Mouse (Mus musculus) heart, embryonic 13.5 days (tissue): ENCODE results near the gene Phka2. TPM values are rescaled to one million over a fixed set of nuclear protein-coding genes. Genes with fewer than 3 reads are reported as not detected.

ENCODE experiments used
- ATAC-seq: fragments of 200-750 bp; cut with Nextera tagmentation; 2 replicates; pipeline ENCODE4 v1.8.0; 2017; ENCODE audit warnings: moderate TSS enrichment; ENCODE audit not compliant: insufficient number of reproducible peaks, low FRiP score, low TSS enrichment; ENCODE audit errors: extremely low read depth
- H3K27ac ChIP-seq: fragments of 300-500 bp; sonication (generic); replicated peaks from 2 replicates; pipeline ENCODE4 v1.5.1; 2015; ENCODE audit warnings: moderate library complexity, mild to moderate bottlenecking, inconsistent platforms
- H3K27me3 ChIP-seq: fragments of 300-500 bp; sonication (generic); replicated peaks from 2 replicates; pipeline ENCODE4 v1.6.1; 2015; ENCODE audit warnings: mild to moderate bottlenecking, inconsistent platforms
- H3K36me3 ChIP-seq: fragments of 300-500 bp; sonication (generic); 2 replicates; pipeline ENCODE4 v1.6.1; 2015; ENCODE audit warnings: mild to moderate bottlenecking, inconsistent platforms
- H3K4me1 ChIP-seq: fragments of 300-500 bp; sonication (generic); 2 replicates; pipeline ENCODE4 v1.6.1; 2015; ENCODE audit warnings: inconsistent platforms
- H3K4me2 ChIP-seq: fragments of 300-500 bp; sonication (generic); 2 replicates; pipeline ENCODE4 v1.6.1; 2015; ENCODE audit warnings: inconsistent platforms, mild to moderate bottlenecking, moderate library complexity
- H3K4me3 ChIP-seq: fragments of 300-500 bp; sonication (generic); 2 replicates; pipeline ENCODE4 v1.5.1; 2015; ENCODE audit warnings: moderate library complexity, mild to moderate bottlenecking, inconsistent platforms
- H3K9ac ChIP-seq: fragments of 300-500 bp; sonication (generic); 2 replicates; pipeline ENCODE4 v1.6.1; 2015; ENCODE audit warnings: inconsistent platforms, mild to moderate bottlenecking, moderate library complexity
- H3K9me3 ChIP-seq: fragments of 300-500 bp; sonication (generic); 2 replicates; pipeline ENCODE4 v1.6.1; 2016; ENCODE audit warnings: inconsistent platforms
- WGBS: fragments of 180-500 bp; shearing (Covaris S2); methylation state at CpG from one replicate; pipeline ENCODE4 v1.1.7; 2015; ENCODE audit warnings: mixed read lengths; 5-methylcytosine and 5-hydroxymethylcytosine counted together
- polyA plus RNA-seq: library from polyadenylated mRNA; unstranded; fragments of >200 nt; fragmentation: Nextera tagmentation; extraction: Ambion mirVana; gene quantifications from 2 replicates; pipeline ENCODE4 v1.2.1, GENCODE M21; 2015

The Phka2 gene
- polyA plus RNA-seq: 19.0 and 20.9 TPM in 2 replicates

DNA sequence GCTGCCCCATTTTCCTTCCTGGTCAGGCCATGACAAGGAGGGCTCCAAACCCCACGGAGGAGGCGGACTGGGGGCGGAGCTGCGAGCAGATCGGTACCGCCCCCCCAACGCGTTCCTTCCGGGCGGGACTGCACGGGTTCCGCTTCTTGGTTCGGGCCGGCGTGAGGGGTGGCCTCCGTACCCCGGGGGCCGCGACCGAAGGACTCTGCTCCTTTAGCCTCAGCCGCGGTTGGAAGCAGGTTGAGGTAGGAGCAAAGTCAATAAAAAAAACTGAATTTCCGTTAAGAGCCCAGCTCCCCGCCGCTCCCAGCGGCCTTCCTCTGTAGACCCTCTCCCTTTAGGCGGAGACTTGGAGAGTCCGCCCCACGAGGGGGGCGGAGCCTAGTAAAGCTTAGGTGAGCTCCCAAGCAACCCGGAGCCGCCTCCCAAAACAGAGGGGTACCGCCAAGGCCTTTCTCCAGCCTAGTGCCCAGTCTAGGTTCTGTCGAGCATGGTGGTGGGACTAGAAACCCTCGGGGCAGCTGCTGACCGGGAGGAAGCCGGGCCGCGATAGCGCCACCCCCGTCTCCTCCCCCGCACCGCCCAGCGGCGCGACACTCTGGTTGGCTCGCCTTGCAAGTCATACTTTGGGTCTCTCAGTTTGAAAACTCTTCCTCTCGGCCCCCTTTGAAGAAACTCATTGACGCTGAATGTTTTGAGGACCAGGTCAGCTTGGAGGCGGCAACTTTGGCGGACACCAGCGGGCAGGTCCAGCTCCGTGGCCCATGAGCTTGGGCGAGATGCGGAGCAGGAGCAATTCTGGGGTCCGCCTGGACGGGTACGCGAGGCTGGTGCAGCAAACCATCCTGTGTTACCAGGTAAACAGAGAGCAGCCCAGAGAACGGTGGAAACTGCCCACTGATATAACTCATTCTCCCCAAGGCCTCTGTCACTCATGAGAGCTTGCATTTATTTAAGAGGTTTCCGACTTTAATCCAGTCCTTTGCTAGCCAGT is at the start of gene Phka2:
Phka2 (plus strand) TSS at position 119 of the 994 bp plus-strand sequence.
- H3K4me2 ChIP-seq: peak within 1 kb of the TSS; percentile 73
- no peaks in the 10 kb centered on the region for H3K36me3 ChIP-seq
- H3K9me3 ChIP-seq: no peaks in the 10 kb centered on the region
- H3K9ac ChIP-seq: peak within 1 kb of the TSS; percentile 81
- H3K27ac ChIP-seq: peak within 1 kb of the TSS; percentile 90
- H3K4me1 ChIP-seq: peaks cover 4% of the 10 kb centered on the region
- H3K27me3 ChIP-seq: 0 out of 2 replicates have a peak, but pooled peaks cover 2% of the 10 kb centered on the region
- ATAC-seq: peak; percentile 92
- H3K4me3 ChIP-seq: peak within 1 kb of the TSS; percentile 68
- WGBS: 8% methylated on average over 60 of the region's 61 CpGs

DNA sequence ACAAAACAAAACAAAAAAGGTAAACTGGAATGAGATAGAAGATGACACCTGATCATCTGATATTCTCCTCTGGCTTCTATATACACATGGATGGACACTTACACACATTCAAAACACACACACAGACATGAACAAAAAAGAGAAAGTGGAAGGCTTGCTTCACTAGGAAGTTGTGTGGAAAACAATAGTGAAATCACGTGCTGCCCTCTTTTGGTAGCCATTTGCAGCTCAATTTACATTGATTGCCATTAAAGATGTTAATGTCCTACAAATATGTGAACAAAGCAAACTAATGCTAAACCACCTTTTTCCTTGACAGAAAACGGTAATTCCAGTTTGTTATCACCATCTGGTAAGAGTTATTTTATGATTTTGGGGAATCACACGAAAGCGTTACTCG is 46.3 kb upstream of the Phka2 start:
- Histone ChIP-seq H3K9me3 (no peaks in the 10 kb centered on the region), H3K4me3 (no peak overlapping the region), H3K9ac (no peak overlapping the region), H3K27me3 (no peaks in the 10 kb centered on the region), H3K4me2 (no peak overlapping the region), H3K36me3 (no peaks in the 10 kb centered on the region), H3K27ac (no peak overlapping the region), H3K4me1 (no peaks in the 10 kb centered on the region)
- ATAC-seq: no peak
- WGBS: 69% methylated on average over 5 of the region's 5 CpGs

GRCm38 (mm10) chrX:160471257-160471786 is 30.6 kb upstream of the Phka2 start:
- no peak overlapping the region for H3K4me2 ChIP-seq
- H3K9me3 ChIP-seq: no peaks in the 10 kb centered on the region
- H3K9ac ChIP-seq: no peak overlapping the region
- 0 out of 2 replicates have a peak, but pooled peaks cover 4% of the 10 kb centered on the region for H3K27me3 ChIP-seq
- no peak for ATAC-seq
- no peak overlapping the region for H3K4me3 ChIP-seq
- WGBS: 63% methylated on average over 3 of the region's 3 CpGs
- H3K4me1 ChIP-seq: no peaks in the 10 kb centered on the region
- H3K27ac ChIP-seq: no peak overlapping the region
- H3K36me3 ChIP-seq: no peaks in the 10 kb centered on the region

DNA sequence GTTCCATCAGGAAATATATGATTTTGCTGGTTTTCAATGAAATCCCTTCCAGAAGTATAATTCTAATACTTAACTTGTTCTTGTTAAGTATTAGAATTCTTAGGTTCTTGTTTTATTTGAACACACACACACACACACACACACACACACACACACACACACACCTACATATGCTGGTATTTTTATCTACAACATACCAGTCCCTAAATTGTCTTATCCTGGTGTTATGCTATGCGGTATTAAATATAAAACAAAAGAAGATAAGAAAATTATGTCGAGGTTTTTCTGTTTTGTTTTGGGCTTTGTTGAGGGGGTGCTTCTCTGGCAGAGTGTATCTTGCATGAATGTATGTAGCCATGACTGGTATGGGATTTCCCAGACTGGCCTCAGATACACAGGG is 12.2 kb upstream of the Phka2 start:
- ATAC-seq: no peak
- Histone ChIP-seq H3K36me3 (no peaks in the 10 kb centered on the region), H3K4me3 (no peak overlapping the region), H3K4me1 (no peaks in the 10 kb centered on the region), H3K9ac (no peak overlapping the region), H3K27me3 (peaks cover 3% of the 10 kb centered on the region; the same call in 1 of the 2 replicates), H3K4me2 (no peak overlapping the region), H3K27ac (no peak overlapping the region), H3K9me3 (no peaks in the 10 kb centered on the region)
- 67% methylated on average over 2 of the region's 2 CpGs for WGBS

DNA sequence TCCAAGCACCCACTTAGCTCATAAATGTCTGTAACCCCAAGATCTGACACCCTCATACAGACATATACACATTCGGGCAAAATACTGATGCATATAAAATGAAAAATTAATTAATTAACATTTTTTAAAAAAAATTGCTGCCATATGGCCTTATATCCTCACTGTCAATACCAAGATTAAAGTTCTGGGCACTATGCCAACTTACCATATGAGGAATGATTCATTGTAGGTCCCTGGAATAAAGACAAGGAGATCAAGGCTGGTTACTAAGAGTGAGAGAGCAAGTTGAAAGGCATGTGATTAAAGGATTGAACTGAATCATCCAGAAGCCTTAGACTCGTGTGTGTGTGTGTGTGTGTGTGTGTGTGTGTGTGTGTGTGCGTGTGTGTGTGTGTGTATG is 7.6 kb upstream of the Phka2 start:
- Histone ChIP-seq H3K4me2 (no peak overlapping the region), H3K4me3 (no peak overlapping the region), H3K9ac (no peak overlapping the region), H3K27ac (no peak overlapping the region), H3K4me1 (no peaks in the 10 kb centered on the region), H3K27me3 (0 out of 2 replicates have a peak, but pooled peaks cover 2% of the 10 kb centered on the region), H3K9me3 (no peaks in the 10 kb centered on the region), H3K36me3 (no peaks in the 10 kb centered on the region)
- 31% methylated on average over 2 of the region's 3 CpGs for WGBS
- ATAC-seq: no peak

DNA sequence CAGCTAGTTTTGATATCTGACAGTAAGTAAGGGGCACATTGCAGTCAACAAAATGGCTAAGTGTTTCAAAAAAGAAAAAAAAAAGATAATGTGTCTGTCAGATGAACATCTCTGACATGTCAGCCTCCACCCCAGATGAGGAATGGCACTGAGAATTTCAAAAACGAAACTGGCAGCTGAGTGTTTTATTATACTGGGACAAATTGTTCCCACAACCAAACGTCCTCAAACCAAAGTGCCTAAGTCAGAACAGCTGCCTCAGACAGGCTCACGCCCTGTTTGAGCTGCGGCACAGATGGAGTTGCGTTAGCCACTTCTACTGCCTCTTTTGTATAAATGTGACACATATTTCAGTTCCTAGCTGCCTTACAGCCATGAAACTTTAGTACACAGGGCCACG is 7.0 kb upstream of the Phka2 start:
- no peak overlapping the region for H3K4me3 ChIP-seq
- H3K4me2 ChIP-seq: no peak overlapping the region
- H3K36me3 ChIP-seq: no peaks in the 10 kb centered on the region
- H3K27me3 ChIP-seq: 0 out of 2 replicates have a peak, but pooled peaks cover 2% of the 10 kb centered on the region
- H3K4me1 ChIP-seq: no peaks in the 10 kb centered on the region
- no peak overlapping the region for H3K27ac ChIP-seq
- no peak overlapping the region for H3K9ac ChIP-seq
- ATAC-seq: no peak
- WGBS: 76% methylated on average over 6 of the region's 6 CpGs
- H3K9me3 ChIP-seq: no peaks in the 10 kb centered on the region

- Histone ChIP-seq H3K27me3 (0 out of 2 replicates have a peak, but pooled peaks cover 2% of the 10 kb centered on the region), H3K4me2 (no peak overlapping the region), H3K9ac (no peak overlapping the region), H3K4me3 (no peak overlapping the region), H3K4me1 (no peaks in the 10 kb centered on the region; the same call in 1 of the 2 replicates), H3K9me3 (no peaks in the 10 kb centered on the region), H3K27ac (no peak overlapping the region), H3K36me3 (no peaks in the 10 kb centered on the region)
- WGBS: 57% methylated on average over 5 of the region's 5 CpGs
- ATAC-seq: no peak
Measured at GRCm38 (mm10) chrX:160496473-160496872, 5.5 kb upstream of the Phka2 start.

DNA sequence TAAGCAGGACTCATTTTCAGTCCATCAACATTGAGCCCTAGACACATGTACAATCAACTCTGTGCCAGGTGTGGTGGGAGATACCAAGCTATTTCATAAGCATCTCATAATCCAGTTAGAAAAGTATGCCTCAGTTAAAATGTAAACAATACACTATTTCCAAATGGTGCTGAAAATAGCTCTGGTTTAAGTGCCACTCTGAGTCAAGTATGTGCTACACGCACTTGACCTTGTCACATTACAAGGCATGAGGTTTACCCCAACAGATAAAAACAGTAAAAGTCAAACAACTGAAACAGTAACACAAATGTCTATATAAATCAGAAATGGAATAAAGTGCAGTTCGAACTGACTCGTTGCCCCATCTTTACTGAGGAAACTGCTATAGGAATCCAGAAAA is 871 bp upstream of the Phka2 start:
- ATAC-seq: no peak
- H3K27me3 ChIP-seq: 0 out of 2 replicates have a peak, but pooled peaks cover 2% of the 10 kb centered on the region
- no peak overlapping the region for H3K4me3 ChIP-seq
- no peak overlapping the region for H3K9ac ChIP-seq
- 68% methylated on average over 3 of the region's 3 CpGs for WGBS
- H3K4me2 ChIP-seq: peak overlapping the region; percentile 73; the same call in 1 of the 2 replicates
- peak overlapping the region; percentile 90 for H3K27ac ChIP-seq
- H3K9me3 ChIP-seq: no peaks in the 10 kb centered on the region
- H3K36me3 ChIP-seq: no peaks in the 10 kb centered on the region
- peaks cover 4% of the 10 kb centered on the region for H3K4me1 ChIP-seq

GRCm38 (mm10) chrX:160501687-160502047 is 299 bp upstream of the Phka2 start:
- Histone ChIP-seq H3K27me3 (0 out of 2 replicates have a peak, but pooled peaks cover 2% of the 10 kb centered on the region), H3K4me2 (peak overlapping the region; percentile 73), H3K36me3 (no peaks in the 10 kb centered on the region), H3K9ac (peak overlapping the region; percentile 81), H3K9me3 (no peaks in the 10 kb centered on the region), H3K4me1 (peaks cover 4% of the 10 kb centered on the region), H3K4me3 (peak overlapping the region; percentile 68), H3K27ac (peak overlapping the region; percentile 90)
- 14% methylated on average over 12 of the region's 12 CpGs for WGBS
- ATAC-seq: peak; percentile 39

DNA sequence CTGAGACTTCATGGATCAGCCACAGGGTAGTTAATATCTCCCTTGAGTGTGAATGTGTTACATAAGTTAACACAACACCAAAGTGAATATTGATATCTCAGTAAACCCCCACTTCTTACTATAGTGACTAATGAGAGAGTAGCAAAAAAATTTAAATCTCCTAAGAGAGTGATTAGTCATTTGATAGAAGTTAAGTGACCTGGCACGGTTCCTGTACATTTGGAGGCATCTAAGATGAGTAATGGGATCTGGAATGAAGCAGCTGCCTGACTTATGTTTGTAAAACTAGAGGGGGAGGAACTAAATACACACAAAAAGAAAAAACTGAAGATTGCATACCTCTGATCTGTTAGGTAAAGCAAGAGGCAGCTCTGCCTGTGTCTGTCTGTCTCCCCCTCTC is 7.1 kb downstream of the Phka2 start:
- no peak for ATAC-seq
- Histone ChIP-seq H3K27me3 (no peaks in the 10 kb centered on the region), H3K27ac (no peak overlapping the region), H3K4me3 (no peak overlapping the region), H3K9ac (no peak overlapping the region), H3K36me3 (no peaks in the 10 kb centered on the region), H3K4me1 (no peaks in the 10 kb centered on the region; the same call in 1 of the 2 replicates), H3K9me3 (no peaks in the 10 kb centered on the region), H3K4me2 (no peak overlapping the region)
- WGBS: 48% methylated on average over 1 of the region's 1 CpGs

DNA sequence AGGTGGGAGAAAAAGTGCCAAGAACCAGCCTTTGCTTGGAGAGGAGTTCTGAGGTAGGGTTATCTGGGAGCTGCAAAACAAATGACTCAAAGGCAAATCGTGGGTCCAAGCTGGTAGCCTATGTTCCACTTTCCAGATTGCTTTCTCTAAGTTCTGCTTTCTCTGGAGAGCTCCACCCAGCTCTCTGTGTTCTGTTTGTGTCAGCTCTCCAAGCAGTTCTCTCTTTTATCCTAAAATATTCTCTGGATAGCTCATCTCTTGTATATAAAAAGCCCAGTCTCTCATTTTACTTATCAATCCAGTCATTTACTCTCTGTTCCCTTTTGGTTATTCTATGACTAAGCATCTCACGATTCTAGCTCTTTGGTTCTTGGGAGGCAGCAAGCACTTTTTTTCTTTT is 8.2 kb downstream of the Phka2 start:
- H3K27me3 ChIP-seq: no peaks in the 10 kb centered on the region
- no peak for ATAC-seq
- no peaks in the 10 kb centered on the region for H3K9me3 ChIP-seq
- H3K9ac ChIP-seq: no peak overlapping the region
- H3K4me1 ChIP-seq: no peaks in the 10 kb centered on the region
- no peak overlapping the region; the same call in 1 of the 2 replicates for H3K27ac ChIP-seq
- no peak overlapping the region for H3K4me3 ChIP-seq
- H3K36me3 ChIP-seq: no peaks in the 10 kb centered on the region
- H3K4me2 ChIP-seq: no peak overlapping the region
- WGBS: 66% methylated on average over 2 of the region's 2 CpGs
